Mouse (Mus musculus): ENCODE measurements around the gene Palm2.

- TF ChIP-seq CTCF (IDR thresholded peaks at IDR 0.05; ENCODE audit: borderline replicate concordance, insufficient read depth, low read length) (no peak), POLR2A (IDR thresholded peaks at IDR 0.05; ENCODE audit: low read depth, low read length) (no peak)
Observed at GRCm38 (mm10) chr4:57694356-57695136, 260.5 kb downstream of the Palm2 start.

All from embryonic fibroblast, embryonic 13.5 days (primary cell).